22 mouse cellular contexts compared by ENCODE assay signal in the genomic region with DNA sequence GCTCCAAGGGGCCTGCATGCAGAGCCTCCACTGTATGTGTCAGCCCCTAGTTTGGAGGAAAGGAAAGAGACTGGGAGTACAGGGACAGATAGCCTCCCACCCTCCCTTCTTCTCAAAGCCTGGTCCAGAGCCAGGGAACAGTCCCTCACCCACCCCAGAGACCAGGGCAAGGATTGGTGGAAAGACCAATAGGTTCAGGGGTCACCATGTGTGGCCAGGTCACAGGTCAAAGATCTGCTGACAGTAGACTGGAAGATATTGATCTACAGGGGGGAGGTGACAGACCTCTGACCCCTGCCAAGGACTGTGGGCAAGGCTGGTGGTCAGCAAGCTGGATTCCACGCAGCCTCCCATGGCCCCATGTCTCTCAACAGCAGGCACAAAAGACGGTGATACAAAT. TPM values are rescaled to one million over a fixed set of nuclear protein-coding genes. Genes with fewer than 3 reads are reported as not detected.
A peak's percentile ranks its signal among the peaks of the same experiment; 100 is the strongest.
DNase-seq lines count a peak whose midpoint lies in the region; ATAC-seq and TF ChIP-seq lines count a peak whose summit lies in the region.
"Had no signal": no experiment of that assay in that cellular context is flagged by ENCODE, and none has a peak within 500 bp of the region (broad histone marks: within the 10 kb centered on the region; RNA-seq: fewer than 3 reads in every experiment).

No protein-coding gene starts in this region.

- H3K4me2 ChIP-seq in midbrain, embryonic 14.5 days (ENCODE audit: low read length) = no peak overlapping the region
- no peak overlapping the region for H3K4me2 ChIP-seq in liver, embryonic 12.5 days
- H3K4me2 ChIP-seq in liver, postnatal 0 days (ENCODE audit: low read depth, low read length) = no peak overlapping the region
- H3K4me2 ChIP-seq: embryonic facial prominence, embryonic 12.5 days; heart, embryonic 15.5 days; hindbrain, embryonic 14.5 days; midbrain, embryonic 13.5 days had no signal

- peaks cover 19% of the 10 kb centered on the region for H3K4me1 ChIP-seq in midbrain, embryonic 10.5 days
- 0 out of 2 replicates have a peak, but pooled peaks cover 2% of the 10 kb centered on the region for H3K4me1 ChIP-seq in midbrain, embryonic 14.5 days (ENCODE audit: control insufficient read depth, insufficient read depth, low read length)
- peaks cover 14% of the 10 kb centered on the region for H3K4me1 ChIP-seq in liver, embryonic 12.5 days
- peaks cover 18% of the 10 kb centered on the region for H3K4me1 ChIP-seq in liver, postnatal 0 days (ENCODE audit: insufficient read depth)

- no peaks in the 10 kb centered on the region for H3K36me3 ChIP-seq in midbrain, embryonic 10.5 days
- H3K36me3 ChIP-seq in midbrain, embryonic 14.5 days (ENCODE audit: control insufficient read depth, insufficient read depth, low read length) = no peaks in the 10 kb centered on the region
- H3K36me3 ChIP-seq in liver, embryonic 12.5 days = no peaks in the 10 kb centered on the region
- H3K36me3 ChIP-seq in liver, postnatal 0 days (replicated peaks; ENCODE audit: insufficient read depth, low read length) = no peaks in the 10 kb centered on the region
- H3K36me3 ChIP-seq: embryonic facial prominence, embryonic 12.5 days; heart, embryonic 15.5 days; midbrain, embryonic 13.5 days had no signal

- H3K9me3 ChIP-seq in midbrain, embryonic 10.5 days (replicated peaks) = no peaks in the 10 kb centered on the region
- no peaks in the 10 kb centered on the region for H3K9me3 ChIP-seq in midbrain, embryonic 14.5 days (ENCODE audit: control insufficient read depth, low read length)
- H3K9me3 ChIP-seq in liver, embryonic 12.5 days (replicated peaks) = no peaks in the 10 kb centered on the region
- no peaks in the 10 kb centered on the region for H3K9me3 ChIP-seq in liver, postnatal 0 days (ENCODE audit: low read length)
- H3K9me3 ChIP-seq: embryonic facial prominence, embryonic 12.5 days; heart, embryonic 15.5 days; midbrain, embryonic 13.5 days had no signal

- no peak overlapping the region for H3K9ac ChIP-seq in midbrain, embryonic 14.5 days (replicated peaks; ENCODE audit: low read length)
- H3K9ac ChIP-seq in liver, embryonic 12.5 days = no peak overlapping the region
- no peak overlapping the region for H3K9ac ChIP-seq in liver, postnatal 0 days (replicated peaks)
- H3K9ac ChIP-seq: embryonic facial prominence, embryonic 12.5 days; heart, embryonic 15.5 days; hindbrain, embryonic 14.5 days; midbrain, embryonic 13.5 days had no signal

- WGBS in midbrain, embryonic 10.5 days = 32% methylated on average over 2 of the region's 2 CpGs
- WGBS in midbrain, embryonic 14.5 days = 73% methylated on average over 2 of the region's 2 CpGs
- 57% methylated on average over 2 of the region's 2 CpGs for WGBS in liver, embryonic 12.5 days (ENCODE audit: insufficient replicate concordance)
- WGBS in liver, postnatal 0 days (ENCODE audit: insufficient replicate concordance) = 45% methylated on average over 2 of the region's 2 CpGs

- no peak overlapping the region for H3K27ac ChIP-seq in midbrain, embryonic 10.5 days (replicated peaks)
- no peak overlapping the region for H3K27ac ChIP-seq in midbrain, embryonic 14.5 days (replicated peaks; ENCODE audit: low read depth, low read length)
- H3K27ac ChIP-seq in liver, embryonic 12.5 days = peak overlapping the region; percentile 59; the same call in 1 of the 2 replicates
- H3K27ac ChIP-seq in liver, postnatal 0 days (ENCODE audit: low read depth) = peak overlapping the region; percentile 48
- H3K27ac ChIP-seq: embryonic facial prominence, embryonic 12.5 days; heart, embryonic 15.5 days; hindbrain, embryonic 14.5 days; midbrain, embryonic 13.5 days had no signal

- no peak for TF ChIP-seq CTCF in liver, postnatal 0 days (IDR thresholded peaks at IDR 0.05; ENCODE audit: low read depth)

- H3K27me3 ChIP-seq in midbrain, embryonic 10.5 days (ENCODE audit: low read depth, poor library complexity, severe bottlenecking) = peaks cover 31% of the 10 kb centered on the region
- no peaks in the 10 kb centered on the region for H3K27me3 ChIP-seq in midbrain, embryonic 14.5 days (ENCODE audit: control insufficient read depth, insufficient read depth, low read length)
- peaks cover 11% of the 10 kb centered on the region; the same call in 1 of the 2 replicates for H3K27me3 ChIP-seq in liver, embryonic 12.5 days (replicated peaks)
- H3K27me3 ChIP-seq in liver, postnatal 0 days (ENCODE audit: insufficient read depth, low read length) = no peaks in the 10 kb centered on the region

- no peak for ATAC-seq in midbrain, embryonic 14.5 days (ENCODE audit: low FRiP score, low TSS enrichment)
- peak; percentile 64 for ATAC-seq in liver, embryonic 12.5 days
- ATAC-seq in liver, postnatal 0 days = peak; percentile 51
- ATAC-seq: CD4-positive, CD25-positive, alpha-beta regulatory T cell, adult 4 months; forebrain, embryonic 14.5 days; midbrain, embryonic 13.5 days had no signal

- no peak overlapping the region for H3K4me3 ChIP-seq in midbrain, embryonic 10.5 days
- H3K4me3 ChIP-seq in midbrain, embryonic 14.5 days (replicated peaks; ENCODE audit: low read depth, low read length) = no peak overlapping the region
- no peak overlapping the region for H3K4me3 ChIP-seq in liver, embryonic 12.5 days
- no peak overlapping the region for H3K4me3 ChIP-seq in liver, postnatal 0 days (ENCODE audit: low read depth, low read length)
- H3K4me3 ChIP-seq: embryonic facial prominence, embryonic 12.5 days; heart, embryonic 15.5 days; midbrain, embryonic 13.5 days had no signal

- DNase-seq in midbrain, embryonic 10.5 days (ENCODE audit: low spot score) = peak; percentile 23
- DNase-seq in midbrain, embryonic 14.5 days = no peak
- DNase-seq in liver, postnatal 0 days = peak; percentile 48
- no peak for DNase-seq in kidney, postnatal 36 days
- no peak for DNase-seq in kidney, postnatal 4 days
- DNase-seq in urinary bladder, postnatal 14 days (ENCODE audit: low spot score) = no peak
- DNase-seq: adrenal gland, postnatal 25 days; cerebellum, adult 18-20 months; cerebellum, postnatal 10 days; gastrocnemius, postnatal 14 days; kidney, adult 11 months; layer of hippocampus, postnatal 36 days; left cerebral cortex, postnatal 4 days; lung, postnatal 36 days; right cerebral cortex, postnatal 14 days had no signal

- peak; percentile 72; the same call in 1 of the 2 replicates for TF ChIP-seq EP300 in liver, postnatal 0 days (IDR thresholded peaks at IDR 0.05; ENCODE audit: low read depth)

RNA-seq across cellular contexts. Expression of gene Slc7a10, which starts 18.3 kb away (rescaled TPM):
- polyA plus RNA-seq in midbrain, embryonic 10.5 days (2016; fragmentation: Nextera tagmentation; extraction: Ambion mirVana) = 0.17 and 0.35 TPM in 2 replicates
- 6.5 and 9.6 TPM in 2 replicates for polyA plus RNA-seq in midbrain, embryonic 14.5 days (2014; fragmentation: Nextera tagmentation; extraction: Ambion mirVana)
- 0.59 and 1.4 TPM in 2 replicates for polyA plus RNA-seq in liver, embryonic 12.5 days (2016; fragmentation: Nextera tagmentation; extraction: Ambion mirVana)
- 0.12 TPM in 2 replicates for polyA plus RNA-seq in liver, postnatal 0 days (2015; fragmentation: Nextera tagmentation; extraction: Ambion mirVana)

RNA-seq across cellular contexts. Expression of gene Lrp3, which starts 47.4 kb away (rescaled TPM):
- 11.9 and 13.5 TPM in 2 replicates for polyA plus RNA-seq in midbrain, embryonic 10.5 days (2016; fragmentation: Nextera tagmentation; extraction: Ambion mirVana)
- polyA plus RNA-seq in midbrain, embryonic 14.5 days (2014; fragmentation: Nextera tagmentation; extraction: Ambion mirVana) = 33.3 and 35.8 TPM in 2 replicates
- polyA plus RNA-seq in liver, embryonic 12.5 days (2016; fragmentation: Nextera tagmentation; extraction: Ambion mirVana) = 0.81 and 1.3 TPM in 2 replicates
- polyA plus RNA-seq in liver, postnatal 0 days (2015; fragmentation: Nextera tagmentation; extraction: Ambion mirVana) = 0.61 and 0.69 TPM in 2 replicates

RNA-seq across cellular contexts. Expression of gene Cebpa, which starts 48.8 kb away (rescaled TPM):
- 0.35 and 0.38 TPM in 2 replicates for polyA plus RNA-seq in midbrain, embryonic 10.5 days (2016; fragmentation: Nextera tagmentation; extraction: Ambion mirVana)
- 0.61 and 0.88 TPM in 2 replicates for polyA plus RNA-seq in midbrain, embryonic 14.5 days (2014; fragmentation: Nextera tagmentation; extraction: Ambion mirVana)
- 11.5 and 11.6 TPM in 2 replicates for polyA plus RNA-seq in liver, embryonic 12.5 days (2016; fragmentation: Nextera tagmentation; extraction: Ambion mirVana)
- 20.2 and 34.0 TPM in 2 replicates for polyA plus RNA-seq in liver, postnatal 0 days (2015; fragmentation: Nextera tagmentation; extraction: Ambion mirVana)

Comparison
In these comparisons a context has a peak if more than half of its experiments do, and no peak if none do; other contexts are left out.
1. DNase-seq: peak in midbrain, embryonic 10.5 days (single experiment) and liver, postnatal 0 days (single experiment); none in midbrain, embryonic 14.5 days (single experiment), kidney, postnatal 36 days (0 of 2), kidney, postnatal 4 days (0 of 2) and urinary bladder, postnatal 14 days (single experiment).
2. H3K27ac ChIP-seq: peak in liver, embryonic 12.5 days (single experiment) and liver, postnatal 0 days (single experiment); none in midbrain, embryonic 10.5 days (single experiment) and midbrain, embryonic 14.5 days (single experiment).